Mouse (Mus musculus) heart, embryonic 11.5 days (tissue): ENCODE data around the gene Ubap1l. TPM values are rescaled to one million over a fixed set of nuclear protein-coding genes. Genes with fewer than 3 reads are reported as not detected.

Source experiments
- ATAC-seq: fragments of 200-750 bp; cut with Nextera tagmentation; replicated peaks from 2 replicates; pipeline ENCODE4 v1.8.0; 2017; ENCODE audit warnings: moderate library complexity; ENCODE audit not compliant: insufficient number of reproducible peaks, low FRiP score, low TSS enrichment
- H3K27ac ChIP-seq: fragments of 300-500 bp; sonication (generic); 2 replicates; pipeline ENCODE4 v1.5.1; 2014; ENCODE audit warnings: mild to moderate bottlenecking, low read depth, low read length
- H3K27me3 ChIP-seq: fragments of 300-500 bp; sonication (generic); 2 replicates; pipeline ENCODE4 v1.6.1; 2014; ENCODE audit warnings: mild to moderate bottlenecking, low read length, mixed read lengths; ENCODE audit not compliant: control insufficient read depth, insufficient read depth
- H3K36me3 ChIP-seq: fragments of 300-500 bp; sonication (generic); 2 replicates; pipeline ENCODE4 v1.6.1; 2014; ENCODE audit warnings: mild to moderate bottlenecking, low read length, moderate library complexity, mixed read lengths; ENCODE audit not compliant: control insufficient read depth, insufficient read depth
- H3K4me1 ChIP-seq: fragments of 300-500 bp; sonication (generic); 2 replicates; pipeline ENCODE4 v1.6.1; 2014; ENCODE audit warnings: low read length; ENCODE audit not compliant: control insufficient read depth, insufficient read depth
- H3K4me2 ChIP-seq: fragments of 300-500 bp; sonication (generic); 2 replicates; pipeline ENCODE4 v1.6.1; 2014; ENCODE audit warnings: mild to moderate bottlenecking, moderate library complexity
- H3K4me3 ChIP-seq: fragments of 300-500 bp; sonication (generic); 2 replicates; pipeline ENCODE4 v1.5.1; 2014; ENCODE audit warnings: low read depth, low read length
- H3K9ac ChIP-seq: fragments of 300-500 bp; sonication (generic); 2 replicates; pipeline ENCODE4 v1.6.1; 2014; ENCODE audit warnings: mild to moderate bottlenecking, low read depth, low read length, moderate library complexity
- H3K9me3 ChIP-seq: fragments of 300-500 bp; sonication (generic); replicated peaks from 2 replicates; pipeline ENCODE4 v1.6.1; 2016; ENCODE audit warnings: low read length; ENCODE audit not compliant: control insufficient read depth
- WGBS: fragments of 180-500 bp; shearing (Covaris S2); extraction: QIAGEN DNeasy Blood & Tissue Kit; methylation state at CpG from one replicate; pipeline ENCODE4 v1.1.7; 2014; ENCODE audit not compliant: insufficient replicate concordance; 5-methylcytosine and 5-hydroxymethylcytosine counted together
- polyA plus RNA-seq: library from polyadenylated mRNA; unstranded; fragments of >200 nt; fragmentation: Nextera tagmentation; extraction: Ambion mirVana; gene quantifications from 2 replicates; pipeline ENCODE4 v1.2.1, GENCODE M21; 2014

Ubap1l gene
- polyA plus RNA-seq = 0.23 and 0.73 TPM in 2 replicates

GRCm38 (mm10) chr9:65360641-65361448, at the start of gene Ubap1l:
Gene Ubap1l (plus strand): TSS chr9:65361041.
- Histone ChIP-seq H3K27ac (no peak within 1 kb of the TSS), H3K4me1 (peaks cover 10% of the 10 kb centered on the region; the same call in 1 of the 2 replicates), H3K4me2 (no peak within 1 kb of the TSS), H3K9me3 (no peaks in the 10 kb centered on the region), H3K4me3 (no peak within 1 kb of the TSS), H3K27me3 (no peaks in the 10 kb centered on the region), H3K36me3 (peaks cover 20% of the 10 kb centered on the region), H3K9ac (no peak within 1 kb of the TSS)
- no peak for ATAC-seq
- 85% methylated on average over 16 of the region's 16 CpGs for WGBS

DNA sequence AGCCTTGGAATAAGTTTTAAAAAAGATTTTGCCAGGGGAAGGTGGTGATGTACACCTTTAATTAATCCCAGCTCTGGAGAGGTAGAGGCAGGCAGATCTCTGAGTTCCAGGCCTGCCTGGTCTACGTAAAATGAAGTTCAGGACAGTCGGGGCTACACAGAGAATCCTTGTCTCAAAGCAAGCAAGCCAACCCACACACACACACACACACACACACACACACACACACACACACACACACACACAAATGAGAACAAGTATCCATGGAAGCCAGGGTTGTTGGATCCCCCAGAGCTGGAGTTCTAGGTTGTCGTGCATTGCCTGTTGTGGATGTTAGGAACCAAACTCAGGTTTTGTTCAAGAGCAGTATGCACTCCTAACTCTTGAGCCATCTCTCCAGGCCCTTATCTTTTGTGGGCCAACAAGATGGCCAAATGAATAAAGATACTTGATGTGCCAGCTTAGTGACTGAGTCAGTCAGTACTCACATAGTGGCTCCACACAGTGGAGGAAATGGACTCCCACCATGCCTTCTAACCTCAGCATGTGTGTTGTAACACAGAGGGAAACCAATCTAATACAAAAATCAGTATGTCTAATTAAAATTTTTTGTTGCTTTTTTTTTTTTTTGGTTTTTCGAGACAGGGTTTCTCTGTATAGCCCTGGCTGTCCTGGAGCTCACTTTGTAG, 48.0 kb upstream of the Ubap1l start:
- H3K9ac ChIP-seq = no peak overlapping the region
- ATAC-seq = peak; percentile 67
- H3K27ac ChIP-seq = no peak overlapping the region
- H3K4me1 ChIP-seq = no peaks in the 10 kb centered on the region
- WGBS = 94% methylated on average over 4 of the region's 4 CpGs
- no peak overlapping the region for H3K4me2 ChIP-seq
- H3K9me3 ChIP-seq = no peaks in the 10 kb centered on the region
- peaks cover 22% of the 10 kb centered on the region for H3K36me3 ChIP-seq
- H3K27me3 ChIP-seq = no peaks in the 10 kb centered on the region
- H3K4me3 ChIP-seq = no peak overlapping the region

DNA sequence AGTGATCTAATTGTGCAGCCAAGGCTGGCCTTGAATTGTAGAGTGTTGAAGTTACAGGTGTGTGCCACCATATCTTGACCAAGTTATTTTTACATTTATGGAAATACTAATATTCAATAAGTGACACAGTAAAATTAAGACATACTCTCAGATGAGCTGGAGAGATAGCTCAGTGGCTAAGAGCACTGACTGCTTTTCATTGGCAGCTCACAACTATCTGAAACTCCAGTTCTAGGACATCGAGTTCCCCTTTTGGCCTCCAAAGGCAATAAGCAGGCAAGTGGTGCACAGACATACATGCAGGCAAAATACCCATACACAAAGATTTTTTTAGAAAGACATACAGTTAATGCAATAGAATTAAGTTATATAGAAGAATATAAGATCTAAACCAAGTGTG, 47.0 kb upstream of the Ubap1l start:
- Histone ChIP-seq H3K9ac (no peak overlapping the region), H3K9me3 (no peaks in the 10 kb centered on the region), H3K27me3 (no peaks in the 10 kb centered on the region), H3K27ac (no peak overlapping the region), H3K4me1 (no peaks in the 10 kb centered on the region), H3K4me3 (no peak overlapping the region), H3K4me2 (no peak overlapping the region), H3K36me3 (peaks cover 23% of the 10 kb centered on the region)
- 97% methylated on average over 1 of the region's 1 CpGs for WGBS
- ATAC-seq = no peak

DNA sequence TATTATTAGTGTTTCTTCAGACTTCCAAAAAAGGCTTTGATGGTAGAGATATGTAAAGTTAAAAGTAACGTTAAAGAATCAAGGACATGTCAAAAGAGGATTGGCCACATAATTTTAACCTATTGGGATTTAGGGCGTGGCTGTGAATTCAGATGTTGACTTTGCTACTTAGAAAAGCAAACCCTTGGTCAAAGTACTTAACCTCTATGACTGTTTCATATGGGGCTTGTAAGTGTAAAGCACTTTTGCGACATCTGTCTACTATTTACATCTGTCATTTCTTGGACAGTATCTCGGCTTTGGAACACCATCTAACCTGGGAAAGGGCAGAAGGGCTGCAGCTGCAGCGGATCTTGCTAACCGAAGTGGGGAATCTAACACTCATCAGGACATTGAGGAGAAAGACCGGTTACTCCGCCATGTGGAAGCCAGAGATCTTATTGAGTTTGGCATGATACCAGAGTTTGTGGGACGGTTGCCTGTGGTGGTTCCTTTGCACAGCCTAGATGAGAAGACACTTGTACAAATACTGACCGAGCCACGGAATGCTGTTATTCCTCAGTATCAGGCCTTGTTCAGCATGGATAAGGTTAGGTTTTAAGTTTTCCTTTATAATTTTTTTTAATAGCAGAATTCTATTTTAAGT, 38.5 kb upstream of the Ubap1l start:
- no peak for ATAC-seq
- WGBS = 89% methylated on average over 11 of the region's 11 CpGs

DNA sequence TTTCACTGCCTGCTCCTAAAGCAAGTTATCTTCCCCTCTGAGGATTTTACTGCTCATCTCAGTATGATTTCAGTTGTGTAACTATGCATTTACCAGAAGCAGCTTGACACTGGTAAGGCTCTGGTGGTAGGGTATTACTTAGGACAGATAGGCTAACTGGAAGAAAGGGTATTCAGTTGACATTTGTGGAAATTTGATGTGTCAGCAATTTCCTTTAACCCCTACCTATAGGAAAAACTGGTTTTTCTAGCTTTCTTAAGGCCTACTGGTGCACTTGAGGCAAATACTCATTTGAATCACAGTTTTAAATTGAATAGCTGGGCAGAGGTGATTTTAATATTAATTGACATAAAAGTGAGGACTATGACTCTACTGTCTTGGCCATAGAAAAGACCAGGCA, 34.9 kb upstream of the Ubap1l start:
- no peak overlapping the region for H3K4me3 ChIP-seq
- H3K9ac ChIP-seq = no peak overlapping the region
- H3K27ac ChIP-seq = no peak overlapping the region
- H3K27me3 ChIP-seq = no peaks in the 10 kb centered on the region
- peaks cover 15% of the 10 kb centered on the region for H3K36me3 ChIP-seq
- no peak for ATAC-seq
- no peak overlapping the region for H3K4me2 ChIP-seq
- no peaks in the 10 kb centered on the region for H3K9me3 ChIP-seq
- H3K4me1 ChIP-seq = no peaks in the 10 kb centered on the region

More for the DNA sequence above, 38.5 kb upstream of the Ubap1l start:
- Histone ChIP-seq H3K36me3 (peaks cover 17% of the 10 kb centered on the region), H3K9ac (no peak overlapping the region), H3K4me1 (no peaks in the 10 kb centered on the region), H3K9me3 (no peaks in the 10 kb centered on the region), H3K27me3 (no peaks in the 10 kb centered on the region), H3K4me3 (no peak overlapping the region), H3K4me2 (no peak overlapping the region), H3K27ac (no peak overlapping the region)

GRCm38 (mm10) chr9:65327371-65327770, 33.5 kb upstream of the Ubap1l start:
- Histone ChIP-seq H3K27me3 (no peaks in the 10 kb centered on the region), H3K9me3 (no peaks in the 10 kb centered on the region), H3K9ac (no peak overlapping the region), H3K4me1 (no peaks in the 10 kb centered on the region), H3K27ac (no peak overlapping the region), H3K4me3 (no peak overlapping the region), H3K36me3 (peaks cover 15% of the 10 kb centered on the region), H3K4me2 (no peak overlapping the region)
- WGBS = 90% methylated on average over 2 of the region's 2 CpGs
- no peak for ATAC-seq

GRCm38 (mm10) chr9:65333958-65334357, 26.9 kb upstream of the Ubap1l start:
- no peak for ATAC-seq
- WGBS = 86% methylated on average over 5 of the region's 5 CpGs

DNA sequence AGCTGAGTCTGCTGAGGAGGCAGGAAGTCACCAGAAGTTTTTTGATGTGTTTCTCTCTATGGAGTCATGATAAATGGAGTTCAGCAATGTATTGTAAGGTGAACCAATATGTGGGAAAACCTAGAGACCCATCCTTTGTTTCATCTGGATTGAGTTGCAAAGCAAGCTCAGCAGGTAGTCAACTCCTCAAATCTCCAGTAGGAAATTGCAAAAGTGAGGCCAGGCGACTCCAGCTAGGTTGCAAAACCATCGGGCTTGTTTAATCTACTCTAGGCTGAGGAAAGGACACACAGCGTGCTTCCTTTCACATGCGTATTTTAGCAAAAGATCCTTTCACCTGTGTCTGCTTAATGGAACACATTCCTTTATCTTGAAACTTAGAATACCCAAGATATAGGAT, 21.7 kb upstream of the Ubap1l start:
- H3K9ac ChIP-seq = no peak overlapping the region
- no peaks in the 10 kb centered on the region for H3K36me3 ChIP-seq
- 81% methylated on average over 4 of the region's 4 CpGs for WGBS
- H3K4me1 ChIP-seq = no peaks in the 10 kb centered on the region
- no peaks in the 10 kb centered on the region for H3K9me3 ChIP-seq
- H3K4me3 ChIP-seq = no peak overlapping the region
- ATAC-seq = no peak
- H3K27ac ChIP-seq = no peak overlapping the region
- no peak overlapping the region for H3K4me2 ChIP-seq
- H3K27me3 ChIP-seq = no peaks in the 10 kb centered on the region

More at GRCm38 (mm10) chr9:65333958-65334357, 26.9 kb upstream of the Ubap1l start:
- no peaks in the 10 kb centered on the region for H3K4me1 ChIP-seq
- no peaks in the 10 kb centered on the region for H3K27me3 ChIP-seq
- H3K36me3 ChIP-seq = peaks cover 2% of the 10 kb centered on the region; the same call in 1 of the 2 replicates
- no peak overlapping the region for H3K27ac ChIP-seq
- no peak overlapping the region for H3K4me3 ChIP-seq
- no peak overlapping the region for H3K9ac ChIP-seq
- H3K4me2 ChIP-seq = no peak overlapping the region
- no peaks in the 10 kb centered on the region for H3K9me3 ChIP-seq
